ENCODE assay signal across 12 mouse cellular contexts in the genomic region with DNA sequence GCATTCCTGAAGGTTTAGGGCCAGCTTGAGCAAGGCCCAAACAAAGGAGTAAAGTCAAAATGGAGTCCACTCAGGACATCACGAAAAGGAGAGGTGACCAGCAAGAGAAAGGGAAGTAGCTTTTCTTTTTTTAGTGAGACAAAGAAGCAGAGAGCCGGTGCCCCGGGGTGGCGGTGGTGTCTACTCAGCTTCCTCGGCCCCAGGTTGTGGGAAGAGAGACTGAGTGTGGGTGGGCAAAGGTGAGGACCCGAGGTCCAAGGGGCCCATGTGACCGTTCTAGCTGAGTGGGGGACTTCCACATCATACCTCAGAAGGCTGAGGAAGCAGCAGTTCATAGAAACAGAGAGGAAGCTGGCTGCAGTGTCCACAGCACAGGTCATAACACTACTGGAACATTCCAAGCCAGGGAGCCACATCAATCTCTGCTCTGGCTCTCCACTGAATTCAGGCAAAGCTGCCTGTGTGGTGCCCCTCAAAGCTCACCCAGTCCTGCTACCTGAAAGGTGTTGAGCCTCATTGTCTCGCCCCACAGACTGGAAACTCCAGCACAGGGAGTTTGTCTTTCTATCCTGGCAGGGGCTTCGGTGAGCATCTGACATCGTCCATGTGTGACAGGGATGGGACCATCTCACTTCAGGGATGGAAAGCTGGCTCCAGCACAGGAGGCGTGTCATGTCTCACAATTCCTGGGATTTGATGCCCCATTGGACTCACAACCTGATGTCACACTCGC. TPM values are rescaled to one million over a fixed set of nuclear protein-coding genes. Genes with fewer than 3 reads are reported as not detected.
DNase-seq lines count a peak whose midpoint lies in the region; ATAC-seq and TF ChIP-seq lines count a peak whose summit lies in the region.
"Had no signal": no experiment of that assay in that cellular context is flagged by ENCODE, and none has a peak within 500 bp of the region (broad histone marks: within the 10 kb centered on the region; RNA-seq: fewer than 3 reads in every experiment).

No protein-coding gene starts in this region.

- no peaks in the 10 kb centered on the region for H3K9me3 ChIP-seq in liver, postnatal 0 days (ENCODE audit: low read length)
- H3K9me3 ChIP-seq in forebrain, embryonic 10.5 days: peaks cover 3% of the 10 kb centered on the region; the same call in 1 of the 2 replicates
- H3K9me3 ChIP-seq: midbrain, embryonic 15.5 days had no signal

- DNase-seq in layer of hippocampus, adult 2 months (ENCODE audit: low spot score in 2 of 2): no peak
- no peak for DNase-seq in layer of hippocampus, postnatal 36 days
- DNase-seq in B cell, adult 2 months: peak; percentile 56 to 63
- DNase-seq in liver, postnatal 0 days: no peak
- DNase-seq in forebrain, embryonic 10.5 days (ENCODE audit: extremely low spot score, low spot score): no peak
- no peak for DNase-seq in cerebellum, adult 18-20 months
- DNase-seq: cerebellum, postnatal 25 days had no signal

- TF ChIP-seq CTCF in layer of hippocampus, adult 2 months (conservative IDR thresholded peaks at IDR 0.05): no peak
- TF ChIP-seq CTCF in bone marrow macrophage, adult 2 months (IDR thresholded peaks at IDR 0.05; ENCODE audit: low read depth, low read length): no peak
- TF ChIP-seq CTCF in liver, postnatal 0 days (IDR thresholded peaks at IDR 0.05; ENCODE audit: low read depth): no peak

- H3K36me3 ChIP-seq in liver, postnatal 0 days (replicated peaks; ENCODE audit: insufficient read depth, low read length): no peaks in the 10 kb centered on the region
- H3K36me3 ChIP-seq in forebrain, embryonic 10.5 days (replicated peaks): no peaks in the 10 kb centered on the region
- H3K36me3 ChIP-seq: midbrain, embryonic 15.5 days had no signal

- H3K9ac ChIP-seq in liver, postnatal 0 days (replicated peaks): no peak overlapping the region
- H3K9ac ChIP-seq: midbrain, embryonic 15.5 days had no signal

- 50% methylated on average over 12 of the region's 12 CpGs for WGBS in liver, postnatal 0 days (ENCODE audit: insufficient replicate concordance)
- 69% methylated on average over 12 of the region's 12 CpGs for WGBS in forebrain, embryonic 10.5 days

- no peak overlapping the region for H3K4me2 ChIP-seq in liver, postnatal 0 days (ENCODE audit: low read depth, low read length)
- H3K4me2 ChIP-seq: midbrain, embryonic 15.5 days had no signal

- H3K27ac ChIP-seq in layer of hippocampus, adult 2 months: peak overlapping the region; percentile 55; the same call in 1 of the 2 replicates
- H3K27ac ChIP-seq in bone marrow macrophage, adult 2 months (ENCODE audit: insufficient read depth, low read depth, low read length): peak overlapping the region; percentile 92
- peak overlapping the region; percentile 76 for H3K27ac ChIP-seq in liver, postnatal 0 days (ENCODE audit: low read depth)
- no peak overlapping the region for H3K27ac ChIP-seq in forebrain, embryonic 10.5 days
- H3K27ac ChIP-seq: midbrain, embryonic 15.5 days had no signal

- no peak overlapping the region for H3K4me3 ChIP-seq in layer of hippocampus, adult 2 months
- peak overlapping the region; percentile 39 for H3K4me3 ChIP-seq in bone marrow macrophage, adult 2 months (ENCODE audit: insufficient read depth, low read length)
- H3K4me3 ChIP-seq in liver, postnatal 0 days (ENCODE audit: low read depth, low read length): no peak overlapping the region
- no peak overlapping the region for H3K4me3 ChIP-seq in forebrain, embryonic 10.5 days
- H3K4me3 ChIP-seq: midbrain, embryonic 15.5 days had no signal

- peaks cover 28% of the 10 kb centered on the region for H3K27me3 ChIP-seq in liver, postnatal 0 days (ENCODE audit: insufficient read depth, low read length)
- H3K27me3 ChIP-seq in forebrain, embryonic 10.5 days (ENCODE audit: poor library complexity, severe bottlenecking): peaks cover 69% of the 10 kb centered on the region

- H3K4me1 ChIP-seq in bone marrow macrophage, adult 2 months (ENCODE audit: control insufficient read depth, insufficient read depth, low read length): peaks cover 30% of the 10 kb centered on the region
- H3K4me1 ChIP-seq in liver, postnatal 0 days (ENCODE audit: insufficient read depth): peaks cover 21% of the 10 kb centered on the region
- peaks cover 23% of the 10 kb centered on the region for H3K4me1 ChIP-seq in forebrain, embryonic 10.5 days

- no peak for ATAC-seq in liver, postnatal 0 days
- ATAC-seq: inflammation-experienced regulatory T-cells, adult 6 months; midbrain, embryonic 15.5 days had no signal

- TF ChIP-seq EP300 in liver, postnatal 0 days (IDR thresholded peaks at IDR 0.05; ENCODE audit: low read depth): no peak

- TF ChIP-seq POLR2A in bone marrow macrophage, adult 2 months (IDR thresholded peaks at IDR 0.05; ENCODE audit: borderline replicate concordance, low read depth, low read length): no peak

RNA-seq across cellular contexts. Expression of gene Irf5, which starts 3.0 kb away (rescaled TPM):
- total RNA-seq in layer of hippocampus, adult 2 months (2021): 1 to 10 TPM; 3.8 to 5.1 TPM
- 1 to 10 TPM; 4.5 to 4.8 TPM for total RNA-seq in layer of hippocampus, postnatal 36 days (2021)
- polyA plus RNA-seq in bone marrow macrophage, adult 2 months (2012; ENCODE audit: insufficient read depth, insufficient read length, missing spikeins): 201 and 214 TPM in 2 replicates
- polyA plus RNA-seq in liver, postnatal 0 days (2015; fragmentation: Nextera tagmentation; extraction: Ambion mirVana): 11.8 and 12.0 TPM in 2 replicates
- 1.1 and 1.4 TPM in 2 replicates for polyA plus RNA-seq in forebrain, embryonic 10.5 days (2016; fragmentation: Nextera tagmentation; extraction: Ambion mirVana)

RNA-seq across cellular contexts. Expression of gene Kcp, which starts 15.7 kb away (rescaled TPM):
- total RNA-seq in layer of hippocampus, adult 2 months (2021): 1 to 10 TPM; 1.1 to 2.0 TPM
- total RNA-seq in layer of hippocampus, postnatal 36 days (2021): 1 to 10 TPM; 1.7 to 1.9 TPM
- 0.28 and 0.40 TPM in 2 replicates for polyA plus RNA-seq in bone marrow macrophage, adult 2 months (2012; ENCODE audit: insufficient read depth, insufficient read length, missing spikeins)
- 2.2 and 2.3 TPM in 2 replicates for polyA plus RNA-seq in liver, postnatal 0 days (2015; fragmentation: Nextera tagmentation; extraction: Ambion mirVana)
- polyA plus RNA-seq in forebrain, embryonic 10.5 days (2016; fragmentation: Nextera tagmentation; extraction: Ambion mirVana): 10.8 and 10.9 TPM in 2 replicates

RNA-seq across cellular contexts. Expression of gene Atp6v1fnb, which starts 52.2 kb away (rescaled TPM):
- under 1 TPM in 1 of 2 experiments, not detected in 1; 0.59 TPM for total RNA-seq in layer of hippocampus, adult 2 months (2021)
- total RNA-seq in layer of hippocampus, postnatal 36 days (2021): 1 to 10 TPM; 1.2 to 2.0 TPM
- polyA plus RNA-seq in bone marrow macrophage, adult 2 months (2012; ENCODE audit: insufficient read depth, insufficient read length, missing spikeins): not detected in 2 replicates
- polyA plus RNA-seq in liver, postnatal 0 days (2015; fragmentation: Nextera tagmentation; extraction: Ambion mirVana): not detected in 2 replicates
- polyA plus RNA-seq in forebrain, embryonic 10.5 days (2016; fragmentation: Nextera tagmentation; extraction: Ambion mirVana): 0.22 TPM in 1 of 2 replicates, not detected in the other
- polyA plus RNA-seq: frontal cortex, adult 2 months; inflammation-experienced regulatory T-cells, adult 6 months; lung, postnatal 0 days had no signal

RNA-seq across cellular contexts. Expression of gene Atp6v1f, which starts 55.9 kb away (rescaled TPM):
- total RNA-seq in layer of hippocampus, adult 2 months (2021): 100 to 1,000 TPM; 245 to 247 TPM
- 100 to 1,000 TPM; 242 to 264 TPM for total RNA-seq in layer of hippocampus, postnatal 36 days (2021)
- 347 and 378 TPM in 2 replicates for polyA plus RNA-seq in bone marrow macrophage, adult 2 months (2012; ENCODE audit: insufficient read depth, insufficient read length, missing spikeins)
- polyA plus RNA-seq in liver, postnatal 0 days (2015; fragmentation: Nextera tagmentation; extraction: Ambion mirVana): 165 and 170 TPM in 2 replicates
- 187 and 200 TPM in 2 replicates for polyA plus RNA-seq in forebrain, embryonic 10.5 days (2016; fragmentation: Nextera tagmentation; extraction: Ambion mirVana)

Comparison
In these comparisons a context has a peak if more than half of its experiments do, and no peak if none do; other contexts are left out.
1. DNase-seq: peak in B cell, adult 2 months (2 of 2); none in layer of hippocampus, adult 2 months (0 of 2), layer of hippocampus, postnatal 36 days (0 of 2), liver, postnatal 0 days (single experiment), forebrain, embryonic 10.5 days (single experiment) and cerebellum, adult 18-20 months (0 of 2).
2. RNA of gene Irf5, which starts 3.0 kb away (polyA plus RNA-seq): 201 to 214 TPM in bone marrow macrophage, adult 2 months; 11.8 to 12.0 TPM in liver, postnatal 0 days and 1.1 to 1.4 TPM in forebrain, embryonic 10.5 days; every median in the first group is over 10 times any median in the second.